Mouse (Mus musculus): ENCODE results near the gene Rhox4g. TPM values are rescaled to one million over a fixed set of nuclear protein-coding genes. Genes with fewer than 3 reads are reported as not detected.

Gene Rhox4g
- polyA plus RNA-seq (2012; ENCODE audit: low replicate concordance): not detected in 2 replicates

GRCm38 (mm10) chrX:37651227-37651626, at the start of gene Rhox4g:
Rhox4g (minus strand) TSS chrX:37651327.

GRCm38 (mm10) chrX:37673177-37673576, 22.1 kb upstream of the Rhox4g start, which contains the start of gene Rhox2h:
Rhox2h (minus strand) TSS chrX:37673277.

GRCm38 (mm10) chrX:37668664-37669063, 17.5 kb upstream of the Rhox4g start, which contains the start of gene Rhox3h:
Rhox3h (minus strand) TSS chrX:37668764.

GRCm38 (mm10) chrX:37643370-37643769, 7.8 kb downstream of the Rhox4g start, which contains the start of gene Rhox2g:
Rhox2g (minus strand) TSS chrX:37643470.

GRCm38 (mm10) chrX:37628512-37628911, 22.6 kb downstream of the Rhox4g start, which contains the start of gene Rhox3g:
Rhox3g (minus strand) TSS chrX:37628612.

GRCm38 (mm10) chrX:37607604-37608003, 43.5 kb downstream of the Rhox4g start, which contains the start of gene Rhox4f:
Rhox4f (minus strand) TSS chrX:37607704.

Other genes with a start within 250 kb of the Rhox4g start
- not detected in 2 replicates for gene Rhox2b, start 239.3 kb downstream of the Rhox4g start, polyA plus RNA-seq (2012; ENCODE audit: low replicate concordance)
- gene Rhox4b, start 218.8 kb downstream of the Rhox4g start, polyA plus RNA-seq (2012; ENCODE audit: low replicate concordance): not detected in 2 replicates
- not detected in 2 replicates for gene Rhox2c, start 197.6 kb downstream of the Rhox4g start, polyA plus RNA-seq (2012; ENCODE audit: low replicate concordance)
- gene Rhox3c, start 192.7 kb downstream of the Rhox4g start, polyA plus RNA-seq (2012; ENCODE audit: low replicate concordance): not detected in 2 replicates
- gene Rhox4c, start 171.0 kb downstream of the Rhox4g start, polyA plus RNA-seq (2012; ENCODE audit: low replicate concordance): not detected in 2 replicates
- not detected in 2 replicates for gene Rhox2d, start 157.9 kb downstream of the Rhox4g start, polyA plus RNA-seq (2012; ENCODE audit: low replicate concordance)
- gene Rhox4d, start 137.0 kb downstream of the Rhox4g start, polyA plus RNA-seq (2012; ENCODE audit: low replicate concordance): not detected in 2 replicates
- gene Rhox2e, start 120.9 kb downstream of the Rhox4g start, polyA plus RNA-seq (2012; ENCODE audit: low replicate concordance): not detected in 2 replicates
- gene Rhox3e, start 109.3 kb downstream of the Rhox4g start, polyA plus RNA-seq (2012; ENCODE audit: low replicate concordance): not detected in 2 replicates
- not detected in 2 replicates for gene Rhox4e, start 93.9 kb downstream of the Rhox4g start, polyA plus RNA-seq (2012; ENCODE audit: low replicate concordance)
- gene Rhox2f, start 79.9 kb downstream of the Rhox4g start, polyA plus RNA-seq (2012; ENCODE audit: low replicate concordance): not detected in 2 replicates
- gene Rhox3f, start 70.3 kb downstream of the Rhox4g start, polyA plus RNA-seq (2012; ENCODE audit: low replicate concordance): not detected in 2 replicates
- gene Rhox4f, start 43.6 kb downstream of the Rhox4g start, polyA plus RNA-seq (2012; ENCODE audit: low replicate concordance): not detected in 2 replicates
- gene Rhox3g, start 22.7 kb downstream of the Rhox4g start, polyA plus RNA-seq (2012; ENCODE audit: low replicate concordance): not detected in 2 replicates
- not detected in 2 replicates for gene Rhox2g, start 7.9 kb downstream of the Rhox4g start, polyA plus RNA-seq (2012; ENCODE audit: low replicate concordance)
- gene Rhox3h, start 17.4 kb upstream of the Rhox4g start, polyA plus RNA-seq (2012; ENCODE audit: low replicate concordance): not detected in 2 replicates
- gene Rhox2h, start 21.9 kb upstream of the Rhox4g start, polyA plus RNA-seq (2012; ENCODE audit: low replicate concordance): not detected in 2 replicates
- not detected in 2 replicates for gene Rhox5, start 153.5 kb upstream of the Rhox4g start, polyA plus RNA-seq (2012; ENCODE audit: low replicate concordance)
- not detected in 2 replicates for gene Rhox6, start 175.6 kb upstream of the Rhox4g start, polyA plus RNA-seq (2012; ENCODE audit: low replicate concordance)
- not detected in 2 replicates for gene Rhox7a, start 180.4 kb upstream of the Rhox4g start, polyA plus RNA-seq (2012; ENCODE audit: low replicate concordance)
- gene Rhox8, start 227.6 kb upstream of the Rhox4g start, polyA plus RNA-seq (2012; ENCODE audit: low replicate concordance): not detected in 2 replicates
- not detected in 2 replicates for gene Rhox7b, start 245.9 kb upstream of the Rhox4g start, polyA plus RNA-seq (2012; ENCODE audit: low replicate concordance)